Mouse (Mus musculus): ENCODE results near the gene Tenm2. TPM values are rescaled to one million over a fixed set of nuclear protein-coding genes. Genes with fewer than 3 reads are reported as not detected.

Gene Tenm2
- total RNA-seq, 1 experiment from 2014 or later = 0.85 TPM

DNA sequence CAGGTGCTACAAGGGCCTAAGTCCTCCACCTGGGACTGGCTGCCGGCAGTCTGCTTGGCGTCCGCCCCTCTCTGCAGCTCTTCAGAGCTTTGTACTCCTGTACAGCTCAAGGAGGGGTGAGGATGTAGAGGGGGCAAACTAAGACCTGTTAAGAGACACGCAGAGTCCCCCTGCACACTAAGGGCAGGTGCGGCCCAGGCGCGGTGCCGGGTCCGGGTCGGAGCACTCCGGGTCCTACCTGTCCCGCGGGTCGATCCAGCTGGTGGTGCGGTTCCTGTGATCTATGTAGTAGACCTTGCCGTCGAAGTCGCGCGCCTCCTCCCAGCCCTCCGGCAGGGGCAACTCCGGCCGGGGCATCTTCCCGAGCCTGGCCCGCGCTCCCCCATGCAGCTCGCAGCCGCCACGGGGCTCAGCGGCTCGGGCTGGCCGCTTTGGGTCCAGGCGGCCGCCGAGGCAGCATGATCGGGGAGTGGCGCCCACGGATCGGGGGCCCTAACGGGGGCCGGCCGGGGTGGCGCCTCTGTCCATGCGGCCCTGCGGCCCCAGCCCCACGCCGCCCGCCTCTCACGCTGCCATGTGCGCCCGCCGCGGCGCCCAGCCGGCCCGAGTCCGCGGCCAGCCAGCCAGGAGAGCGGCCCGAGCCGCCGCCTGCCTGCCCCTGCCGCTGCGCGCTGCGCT, 1255.9 kb downstream of the Tenm2 start:
- peak; percentile 25 for DNase-seq

DNA sequence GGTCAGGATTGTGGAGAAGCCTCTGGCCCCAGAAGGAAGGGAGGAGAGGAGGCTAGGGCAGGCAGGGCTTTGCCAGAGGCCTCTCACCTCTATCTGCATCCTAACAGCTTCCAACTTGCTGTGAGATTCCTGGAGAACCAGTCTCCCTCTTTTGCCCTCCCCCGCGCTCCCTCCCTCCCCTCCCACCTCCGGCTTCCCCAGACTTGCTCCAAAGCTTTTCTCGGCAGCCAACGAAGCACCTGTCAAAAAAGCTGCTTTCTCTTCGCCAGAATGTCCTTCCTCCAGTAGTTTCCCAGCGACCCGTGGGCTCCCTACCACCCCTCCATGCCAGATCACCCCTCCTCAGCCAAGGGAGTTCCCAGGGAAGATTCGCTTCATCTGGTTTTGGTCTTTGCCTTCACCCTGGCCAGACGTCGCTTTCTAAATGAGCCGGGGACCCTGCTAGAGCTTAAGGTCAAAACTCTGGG, 1256.5 kb downstream of the Tenm2 start:
- DNase-seq = peak; percentile 29

DNA sequence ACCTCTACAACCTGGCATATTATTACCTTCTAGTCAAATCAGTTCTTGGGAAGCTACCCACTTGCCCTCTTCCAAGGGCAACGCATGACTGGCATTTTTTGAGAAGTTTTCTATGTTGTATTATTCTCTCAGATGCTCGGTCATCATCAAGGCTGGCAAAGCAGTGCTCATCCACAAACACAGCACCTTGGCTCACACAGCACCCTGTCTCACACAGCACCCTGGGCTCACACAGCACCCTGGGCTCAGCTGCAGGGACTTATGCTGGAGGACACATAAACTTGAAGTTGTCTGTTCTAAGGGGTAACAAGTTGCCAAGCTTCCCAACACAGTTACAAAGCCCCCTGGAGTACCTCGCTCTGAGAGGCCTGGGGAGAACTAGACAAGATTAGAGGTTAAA, 1258.0 kb downstream of the Tenm2 start:
- DNase-seq = no peak

DNA sequence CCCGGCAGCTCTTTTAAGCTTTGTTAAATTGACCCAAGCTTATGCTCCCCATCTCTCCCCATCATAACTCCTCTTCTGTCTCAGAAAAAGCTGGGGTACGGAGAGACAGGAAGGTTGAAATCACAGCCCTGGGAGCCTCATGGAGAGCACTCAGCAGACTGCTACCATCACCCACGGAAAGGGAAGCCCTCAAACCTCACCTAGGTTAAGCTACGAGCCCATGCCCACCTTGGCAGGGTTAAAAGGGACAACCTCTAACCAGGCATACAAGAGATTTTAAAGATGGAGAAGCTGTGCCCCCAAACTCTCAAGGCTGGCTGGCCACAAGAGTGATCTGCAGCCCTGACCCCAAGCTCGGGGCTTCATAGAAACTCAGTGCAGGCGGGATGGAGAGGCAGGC, 1258.7 kb downstream of the Tenm2 start:
- no peak for DNase-seq

DNA sequence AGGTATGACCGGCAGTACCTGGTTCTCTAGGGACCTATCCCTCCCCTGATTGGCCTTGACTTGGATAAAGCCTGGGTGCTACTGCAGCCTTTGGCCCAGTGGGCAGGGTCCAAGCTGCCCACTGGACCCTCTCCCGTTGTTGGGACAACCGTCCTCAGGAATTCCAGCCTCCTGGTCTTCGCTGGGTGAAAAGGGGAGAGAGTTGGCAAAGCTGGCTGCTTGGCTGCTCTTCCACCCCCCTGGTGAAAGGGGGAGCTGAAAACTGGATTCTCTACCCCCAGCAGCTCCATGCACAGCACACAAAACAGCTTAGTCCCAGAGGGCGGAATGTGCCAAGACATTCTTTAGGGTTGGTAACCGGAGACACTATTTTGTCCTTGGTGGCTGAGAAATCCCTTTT, 1259.3 kb downstream of the Tenm2 start:
- no peak for DNase-seq

DNA sequence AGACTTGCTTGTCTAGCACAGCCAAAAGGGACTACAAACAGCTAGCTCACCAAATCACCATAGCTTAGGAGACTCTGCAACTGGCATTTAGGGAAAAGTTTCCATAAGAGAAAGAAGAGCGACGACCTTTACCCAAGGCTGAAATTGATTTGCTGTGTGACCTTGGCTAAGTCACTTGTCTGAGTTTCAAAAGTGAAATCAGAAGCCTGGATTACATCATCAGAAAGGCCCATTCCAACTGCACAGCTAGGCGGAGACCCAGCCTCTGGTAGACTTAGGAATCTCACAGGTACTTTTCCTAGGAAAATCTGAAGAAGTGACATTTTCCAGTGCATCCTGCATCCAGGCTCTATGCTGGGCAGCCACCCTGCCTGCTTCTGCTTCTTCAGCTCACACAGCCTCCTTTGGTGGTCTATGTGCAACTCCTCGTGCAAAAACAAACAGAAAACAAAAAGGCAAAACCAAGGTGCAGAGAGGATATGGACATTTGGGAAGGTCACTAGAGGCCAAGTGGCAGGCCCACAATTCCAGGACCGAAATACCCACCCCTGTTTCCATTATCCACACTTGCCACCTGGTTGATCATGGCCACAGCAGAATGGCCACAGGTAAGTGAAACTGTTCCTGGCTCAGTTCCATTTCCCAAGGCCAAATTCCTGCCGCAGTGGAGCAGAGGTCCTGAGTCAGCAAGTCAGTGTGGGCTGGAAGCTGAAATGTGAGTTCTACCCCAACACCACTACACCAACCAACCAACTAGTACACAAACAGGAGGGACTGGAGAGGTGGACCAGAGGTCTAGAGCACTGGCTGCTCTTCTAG, 1260.9 kb downstream of the Tenm2 start:
- peak; percentile 51 for DNase-seq

DNA sequence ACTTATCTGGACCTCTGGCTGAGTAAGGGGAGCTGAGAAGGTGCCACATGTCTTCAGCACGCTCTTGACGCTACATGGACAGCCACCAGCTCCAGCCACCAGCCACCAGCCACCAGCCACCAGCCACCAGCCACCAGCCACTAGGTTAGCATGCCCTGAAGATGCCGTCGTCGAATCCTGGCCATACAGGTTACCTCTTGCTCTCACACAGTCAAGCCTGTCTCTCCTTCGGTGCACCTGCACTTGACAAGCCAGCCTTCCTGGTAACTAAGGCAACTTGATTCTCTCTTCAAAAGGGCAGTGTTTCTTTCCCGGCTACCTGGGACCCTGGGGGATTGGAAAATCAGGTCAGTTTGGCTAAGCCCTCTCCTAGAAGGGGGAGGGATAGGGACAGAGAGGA, 1262.6 kb downstream of the Tenm2 start:
- no peak for DNase-seq

DNA sequence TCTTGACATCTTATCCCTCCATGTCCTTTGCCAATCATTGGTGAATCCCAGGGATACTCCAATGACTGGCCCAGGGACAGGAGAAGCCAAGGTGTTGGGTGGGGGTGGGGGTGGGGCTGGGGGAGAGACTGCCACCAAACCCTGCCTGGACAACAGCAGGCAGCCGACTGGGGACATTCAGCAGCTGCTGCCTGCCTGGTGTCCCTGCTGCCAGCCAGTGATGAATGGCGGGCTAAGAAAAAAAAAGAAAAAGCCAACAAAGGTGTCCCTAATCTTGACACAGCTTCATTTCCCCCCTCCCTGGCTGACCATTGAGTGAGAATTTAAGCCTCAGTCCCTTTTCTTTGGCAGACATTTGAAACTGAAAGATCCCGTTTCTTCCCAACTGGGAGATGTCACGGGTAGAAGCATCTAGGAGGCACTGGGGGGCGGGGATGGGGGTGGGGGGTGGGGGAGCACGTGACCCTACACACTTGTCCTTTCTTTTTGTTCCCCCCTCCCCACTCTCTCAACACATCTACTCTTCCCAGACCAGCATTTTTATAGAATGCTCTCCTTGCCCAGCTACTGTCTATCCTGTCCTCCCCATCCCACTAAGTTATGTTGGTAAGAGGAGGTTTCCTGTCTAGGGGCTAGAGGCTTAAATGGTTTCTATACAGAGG, 1263.4 kb downstream of the Tenm2 start:
- DNase-seq = no peak

DNA sequence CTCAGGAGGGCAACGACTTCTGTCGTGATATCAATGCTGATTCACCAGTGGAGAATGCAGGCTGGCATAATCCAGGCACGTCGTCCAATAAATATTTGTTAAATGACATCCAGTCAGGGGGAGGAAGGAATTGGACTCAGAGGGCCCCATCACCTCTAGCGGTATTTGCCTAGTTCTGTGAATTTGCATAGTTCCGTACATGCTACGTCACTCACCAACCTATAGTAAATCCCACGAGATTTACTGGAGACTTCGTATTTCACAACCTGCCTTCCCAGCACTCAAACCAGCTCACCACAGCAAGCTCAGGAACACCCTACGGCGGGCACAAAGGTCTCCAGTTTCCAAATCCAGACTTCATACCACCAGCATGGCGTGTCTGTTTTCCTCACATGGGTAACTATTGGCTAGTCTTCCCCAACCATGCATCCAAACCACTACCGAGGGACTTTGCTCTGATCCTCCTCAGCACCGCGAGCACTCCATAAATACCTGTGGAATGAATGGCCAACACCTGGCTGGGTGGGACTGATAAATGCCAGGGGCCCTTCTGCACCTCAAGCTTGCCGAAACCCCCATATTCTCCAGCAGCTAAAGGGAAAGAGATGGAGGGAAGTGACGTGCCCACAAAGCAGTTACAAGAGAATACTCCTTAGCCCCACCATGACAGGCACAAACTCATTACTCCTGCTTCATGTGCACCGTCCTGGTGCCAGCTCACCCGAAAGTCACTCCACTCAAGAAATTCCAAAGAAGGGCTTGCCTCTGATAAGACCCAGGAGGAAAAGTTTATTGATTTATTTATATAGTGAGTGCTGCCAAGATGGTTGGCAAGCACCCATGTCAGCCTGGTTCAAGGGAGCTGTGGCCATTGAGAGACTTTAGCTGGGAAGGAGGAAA, 1264.7 kb downstream of the Tenm2 start:
- peak; percentile 41 for DNase-seq

DNA sequence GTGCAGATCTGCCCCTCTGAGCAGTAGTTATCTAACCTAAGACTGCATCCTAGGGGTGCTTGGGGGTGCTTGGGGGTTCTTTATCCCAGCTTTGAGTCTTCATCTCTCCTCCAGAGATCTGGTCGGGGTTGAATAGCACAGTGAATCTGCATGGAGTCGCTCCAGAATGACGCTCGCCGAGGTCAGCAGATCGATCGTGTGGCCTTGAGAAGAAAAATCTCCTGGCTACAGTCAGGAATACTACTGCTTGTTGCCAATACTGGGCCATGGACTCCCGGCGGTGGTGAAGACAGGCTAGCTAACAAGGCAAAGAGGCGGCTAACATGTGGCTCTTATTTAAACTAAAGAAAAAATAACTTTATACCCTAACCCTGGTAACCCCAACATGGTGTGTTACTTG, 1267.5 kb downstream of the Tenm2 start:
- DNase-seq = peak; percentile 49

DNA sequence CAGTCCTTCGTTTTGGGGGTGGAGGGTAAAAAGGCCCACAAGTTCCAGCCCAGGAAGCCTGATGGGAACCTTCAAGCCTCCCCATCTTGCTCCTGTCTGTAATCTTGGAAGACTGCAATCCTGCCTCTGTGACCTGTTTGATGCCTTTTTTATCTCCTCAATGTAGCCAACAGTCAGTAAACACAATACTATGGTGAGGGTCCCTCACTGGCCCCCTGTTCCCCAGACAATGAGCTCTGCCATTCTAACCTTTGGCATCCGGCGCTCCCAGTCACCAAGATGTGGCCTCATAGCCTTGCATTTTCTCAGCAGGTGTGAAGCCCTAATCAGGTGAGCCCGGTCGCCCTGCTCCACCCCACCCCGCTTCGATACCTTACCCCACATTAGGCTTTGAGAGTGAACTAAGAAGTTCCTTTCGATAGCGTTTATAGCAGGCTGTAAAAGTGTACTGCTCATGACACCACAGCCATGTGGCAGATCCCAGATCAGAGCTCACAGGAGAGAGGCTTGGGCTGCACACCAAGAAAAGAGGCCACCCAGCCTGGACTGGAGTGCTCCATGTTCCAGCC, 1271.7 kb downstream of the Tenm2 start:
- no peak for DNase-seq

DNA sequence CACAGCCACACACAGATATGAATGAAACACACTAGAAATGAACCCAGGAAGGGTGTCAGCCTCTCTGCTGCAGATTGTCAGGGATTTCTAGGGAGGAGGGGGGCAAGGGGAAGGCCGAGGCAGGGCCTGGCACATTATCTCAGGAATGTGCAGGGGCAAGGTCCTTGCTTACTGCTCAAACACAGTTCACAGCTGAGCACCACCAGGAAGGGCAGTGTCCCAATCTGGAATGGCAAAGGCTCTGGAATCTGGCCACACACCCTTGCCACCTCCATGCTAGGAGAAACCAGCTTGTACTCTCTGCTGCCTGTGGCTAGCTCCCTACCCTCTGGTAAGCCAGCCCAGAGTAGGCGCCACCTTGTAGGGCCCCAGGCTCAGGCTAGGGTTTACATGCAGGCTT, 1272.2 kb downstream of the Tenm2 start:
- no peak for DNase-seq

DNA sequence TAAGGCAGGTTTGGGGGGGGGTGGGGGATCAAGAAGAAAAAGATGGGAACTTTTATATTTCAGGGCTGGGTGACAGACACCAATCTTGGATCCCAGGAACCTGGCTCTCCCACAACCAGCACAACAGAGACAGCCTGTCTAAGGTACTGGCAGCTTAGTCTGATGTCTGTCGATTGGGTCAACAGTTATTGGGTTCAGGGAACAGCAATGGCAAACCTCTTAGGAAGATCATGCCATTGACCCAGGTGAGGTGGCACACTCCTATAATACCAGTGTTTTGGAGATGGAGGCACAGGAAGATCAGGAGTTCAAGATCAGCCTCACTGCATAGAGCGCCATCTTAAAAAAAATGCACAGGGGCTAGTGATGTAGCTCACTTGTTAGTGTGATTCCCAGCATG, 1273.3 kb downstream of the Tenm2 start:
- no peak for DNase-seq

DNA sequence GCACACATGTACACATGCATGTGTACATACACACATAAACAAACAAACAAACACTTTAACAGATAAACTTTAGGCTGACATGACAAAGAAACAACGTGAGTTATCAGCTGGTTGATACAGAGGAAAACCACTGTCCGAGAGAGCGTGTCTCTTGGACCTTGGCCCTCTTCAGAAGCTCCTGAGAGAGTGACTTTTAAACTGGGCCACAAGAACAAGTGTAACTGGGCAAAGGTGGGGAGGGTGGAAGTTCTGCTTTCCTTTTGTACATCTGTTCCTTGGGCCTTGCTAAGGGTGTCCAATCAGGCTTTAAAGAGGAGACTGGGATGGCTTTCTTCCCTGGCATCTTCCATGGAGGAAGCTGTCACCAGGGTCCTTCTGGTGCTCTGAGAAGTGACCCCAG, 1276.5 kb downstream of the Tenm2 start:
- no peak for DNase-seq
